Mouse (Mus musculus) layer of hippocampus, adult 9-11 months (tissue): ENCODE measurements at regions not wholly inside any gene's neighbourhood (a gene's known extent, or its start where the extent isn't known, plus 50 kb on each side); places are given as distances from the start of the nearest gene placed in this dataset.
A peak's percentile ranks its signal among the peaks of the same experiment; 100 is the strongest.

Experiments used
- DNase-seq: peaks from one replicate; pipeline ENCODE4 v3.0.0; 2022

DNA sequence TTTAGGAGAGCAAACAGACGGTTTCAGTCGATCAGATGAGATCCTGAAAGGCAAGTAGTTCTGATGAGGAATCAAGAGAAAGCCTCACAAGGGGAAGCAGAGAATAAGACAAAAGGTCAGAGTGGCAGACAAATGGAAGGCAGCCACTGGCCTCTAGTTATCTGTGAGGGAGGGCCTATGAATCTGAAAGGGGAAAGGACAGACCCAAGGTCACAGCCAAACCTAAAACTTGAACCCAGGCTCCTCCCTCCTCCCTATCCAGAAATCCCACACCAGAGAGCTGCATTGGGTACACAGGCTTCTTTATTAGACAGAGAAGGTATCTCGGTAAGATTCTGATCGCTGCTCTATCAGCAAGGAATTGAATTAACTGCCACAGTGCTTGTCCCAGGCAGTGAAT, 476.0 kb downstream of the Prss52 start:
- no peak for DNase-seq

DNA sequence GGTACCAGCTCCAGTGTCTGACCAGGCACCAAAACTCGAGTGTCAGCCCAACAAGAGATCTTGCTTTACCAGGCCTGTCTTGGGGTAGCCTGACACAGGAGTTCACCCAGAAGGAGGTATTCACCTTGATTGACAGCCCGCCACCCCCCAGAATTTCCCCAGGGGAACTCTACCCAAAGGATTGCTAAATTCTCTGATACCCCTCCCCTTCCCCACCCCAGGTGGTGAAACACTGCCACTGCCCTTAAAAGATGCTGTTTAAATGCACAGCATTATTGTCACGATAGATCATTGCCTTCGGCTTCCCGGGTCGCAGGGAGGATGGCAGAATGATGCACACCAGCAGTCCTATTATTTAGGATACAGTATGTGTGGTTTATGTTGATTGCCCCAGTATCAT, 476.8 kb downstream of the Prss52 start:
- no peak for DNase-seq

DNA sequence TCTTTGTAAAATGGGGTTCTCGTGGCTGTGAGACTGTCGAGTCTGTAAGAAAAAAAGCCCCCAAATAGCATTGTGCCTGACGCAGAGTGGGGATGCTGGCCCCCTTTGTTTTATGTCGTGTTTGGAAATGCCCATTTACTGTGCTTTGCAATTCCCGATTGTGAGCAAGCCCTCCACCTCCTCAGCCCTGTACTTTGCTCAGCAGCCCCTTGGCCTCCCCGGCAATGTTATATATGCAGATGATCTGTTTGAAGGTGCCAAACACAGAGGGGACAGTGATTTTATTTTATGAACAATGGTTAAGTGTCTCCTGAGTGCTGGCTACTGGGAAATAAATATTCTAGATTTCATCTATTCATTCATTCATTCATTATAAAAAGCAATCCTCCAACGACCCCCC, 477.6 kb downstream of the Prss52 start:
- no peak for DNase-seq

- DNase-seq, result no peak
These were observed 478.7 kb downstream of the Prss52 start for GRCm38 (mm10) chr14:64582822-64583221.

DNA sequence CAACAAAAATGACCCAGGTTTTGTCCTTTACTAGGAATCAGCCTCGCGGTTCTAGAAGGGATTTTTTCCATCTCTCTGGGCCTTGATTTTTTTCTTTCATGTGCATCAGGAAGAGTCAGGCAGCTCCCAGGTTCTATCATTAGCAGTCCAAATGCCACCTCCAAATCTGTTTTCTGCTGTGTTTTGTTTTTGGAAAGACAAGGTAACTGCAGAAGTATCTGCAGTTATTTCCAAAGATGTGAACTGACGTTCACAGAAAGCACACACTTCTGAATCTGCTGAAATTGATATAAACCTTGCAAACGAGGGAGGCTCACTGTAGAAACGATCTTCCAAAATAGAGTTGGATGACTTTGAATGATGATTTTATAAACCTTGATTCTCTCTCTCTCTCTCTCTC, 480.1 kb downstream of the Prss52 start:
- DNase-seq, result no peak

DNA sequence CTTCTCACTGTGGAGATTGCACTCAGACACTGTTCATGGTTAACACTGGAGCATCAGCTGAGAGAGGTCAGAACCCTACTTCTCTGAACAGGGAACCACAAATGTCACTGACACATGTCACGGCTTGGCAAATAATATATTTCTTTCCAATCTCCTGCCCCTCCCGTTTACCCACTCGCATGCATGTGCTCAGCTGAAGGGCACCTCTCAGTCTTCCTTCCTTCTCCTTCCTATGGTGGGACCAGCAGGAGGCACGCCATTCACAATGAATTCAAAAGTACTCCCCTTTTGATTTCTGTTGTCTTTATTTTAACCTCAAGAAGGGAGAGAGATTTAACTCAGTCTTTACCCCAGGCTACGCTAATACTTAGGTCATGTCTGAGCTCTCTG, 481.0 kb downstream of the Prss52 start:
- no peak for DNase-seq

DNA sequence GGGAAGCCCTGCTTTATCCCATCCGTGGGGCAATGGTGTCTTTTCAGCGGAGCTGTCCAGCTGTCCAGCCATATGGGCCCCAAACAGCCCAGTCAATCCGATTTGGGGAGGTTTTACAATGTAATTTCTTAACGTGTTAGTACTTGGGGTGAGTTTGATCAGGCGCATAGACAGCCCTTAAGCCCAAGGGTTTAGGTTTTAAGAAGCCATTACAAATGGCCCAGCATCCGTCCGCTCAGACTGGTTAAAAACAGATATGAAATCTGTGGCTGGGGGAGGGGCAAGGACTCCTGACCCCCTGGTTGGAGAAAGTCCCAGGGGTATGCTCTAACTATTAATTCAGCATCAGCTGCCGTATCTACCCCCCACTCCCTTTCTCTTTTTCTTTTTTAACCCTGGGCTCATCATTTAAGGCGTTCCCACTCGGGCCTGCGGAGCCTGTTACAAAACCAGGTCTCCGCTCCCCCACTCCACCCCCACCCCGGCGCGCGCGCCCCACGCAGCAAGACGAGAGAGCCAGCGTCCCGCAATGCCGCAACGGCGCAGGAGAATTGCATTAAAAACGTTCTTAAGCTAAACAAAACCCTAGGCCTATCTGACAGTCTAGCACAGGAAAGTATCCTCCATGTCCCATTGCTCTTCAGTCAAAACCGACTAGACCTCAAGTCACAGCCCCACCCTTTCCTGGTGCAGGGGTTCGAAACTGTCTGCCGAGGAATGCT, 481.5 kb downstream of the Prss52 start:
- DNase-seq, result no peak

DNA sequence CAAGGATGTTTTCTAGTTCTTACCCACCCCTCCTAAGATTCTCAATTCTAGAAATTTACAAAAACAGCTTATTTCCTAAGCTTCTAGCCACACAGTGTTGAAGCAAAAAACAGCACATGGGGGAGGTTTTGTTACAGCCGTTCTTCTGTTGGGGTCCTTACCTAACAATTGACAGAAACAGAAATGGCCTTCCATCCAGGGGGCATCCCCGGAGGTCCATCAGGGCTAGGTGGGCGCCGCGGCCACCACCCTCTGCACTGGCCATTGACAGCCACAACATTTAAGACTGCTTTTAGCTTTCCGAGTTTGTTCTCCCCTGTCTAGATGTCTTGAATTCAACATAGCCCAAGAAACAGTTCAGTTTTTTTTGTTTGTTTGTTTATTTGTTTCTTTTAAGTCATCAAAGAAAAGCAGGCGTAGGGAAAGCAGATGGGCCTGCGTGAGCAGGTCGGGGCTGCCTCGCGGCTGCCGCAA, 482.3 kb downstream of the Prss52 start:
- no peak for DNase-seq

DNA sequence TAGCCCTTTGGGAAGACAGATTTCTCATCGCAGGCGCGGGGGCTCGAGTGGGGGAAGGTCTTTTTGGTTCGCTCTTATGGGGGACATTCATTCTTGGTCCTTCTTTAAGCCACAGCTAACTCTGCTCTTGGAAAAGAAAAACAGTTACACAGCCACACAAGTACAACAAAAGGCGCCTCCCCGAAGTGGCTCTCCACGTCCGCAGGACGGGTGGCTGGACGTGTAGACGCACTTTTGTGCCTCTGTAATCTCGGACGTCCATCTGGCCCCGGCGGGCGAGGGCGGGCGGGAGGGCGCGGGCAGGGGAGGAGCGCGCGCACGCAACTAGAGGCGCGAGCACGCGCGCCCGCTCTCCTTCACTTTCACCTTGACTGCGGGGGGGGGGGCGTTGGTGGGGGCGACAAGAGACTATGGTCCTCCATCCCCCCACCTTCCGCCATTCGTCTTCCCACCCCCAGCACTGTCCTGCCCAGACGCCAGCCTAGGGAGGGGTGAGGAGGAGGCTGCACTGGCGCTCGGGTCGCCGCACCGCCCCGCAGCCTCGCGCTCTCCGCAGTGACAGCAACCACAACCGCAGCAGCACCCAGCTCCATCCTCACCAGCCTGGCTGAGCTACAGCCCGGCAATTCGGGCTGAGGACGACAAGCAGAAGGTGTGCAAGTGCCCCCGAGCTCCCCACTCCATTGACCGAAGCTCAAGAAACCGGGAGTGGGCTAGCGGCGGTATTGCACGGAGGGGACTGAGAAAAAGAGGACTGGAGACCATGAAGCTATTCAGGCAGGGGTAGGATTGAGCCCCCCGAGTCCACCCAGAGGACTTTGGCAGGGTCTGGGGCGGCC, 483.0 kb downstream of the Prss52 start:
- DNase-seq, result no peak

DNA sequence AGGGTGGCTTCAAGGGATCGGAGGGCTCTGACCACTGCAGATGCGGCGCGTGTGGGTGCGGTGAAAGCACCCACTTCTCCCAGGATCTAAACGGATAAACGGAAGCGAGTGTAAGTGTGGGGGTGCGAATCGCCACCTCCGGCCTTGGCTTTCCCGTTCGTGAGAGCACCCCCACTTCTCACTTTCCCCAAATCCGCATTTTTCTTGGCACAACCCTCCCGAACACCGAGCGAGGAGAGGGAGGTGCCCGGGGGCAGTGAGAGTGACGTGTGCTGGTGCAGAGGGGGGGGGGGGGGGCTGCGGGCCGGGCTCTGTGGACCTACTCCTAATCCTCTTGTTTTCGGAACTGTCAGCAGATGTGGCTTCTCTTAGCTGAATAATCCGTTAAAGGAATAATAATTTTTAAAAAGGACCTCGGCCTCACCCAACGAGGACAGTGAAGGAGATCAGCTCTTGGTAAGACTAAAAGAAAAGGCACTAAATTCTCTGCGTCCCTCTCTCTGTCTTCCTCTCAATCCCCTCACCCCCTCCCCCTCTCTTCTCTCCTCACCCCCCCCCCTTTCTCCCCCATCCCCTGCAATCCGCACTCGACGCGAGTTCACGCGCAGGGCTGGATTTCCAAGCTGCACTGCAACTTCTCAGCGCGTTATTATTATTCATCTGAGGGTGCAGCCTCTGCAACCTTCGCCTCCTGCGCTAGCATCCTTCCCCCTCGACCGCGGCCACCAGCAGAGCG, 483.8 kb downstream of the Prss52 start:
- peak; percentile 82 for DNase-seq

DNA sequence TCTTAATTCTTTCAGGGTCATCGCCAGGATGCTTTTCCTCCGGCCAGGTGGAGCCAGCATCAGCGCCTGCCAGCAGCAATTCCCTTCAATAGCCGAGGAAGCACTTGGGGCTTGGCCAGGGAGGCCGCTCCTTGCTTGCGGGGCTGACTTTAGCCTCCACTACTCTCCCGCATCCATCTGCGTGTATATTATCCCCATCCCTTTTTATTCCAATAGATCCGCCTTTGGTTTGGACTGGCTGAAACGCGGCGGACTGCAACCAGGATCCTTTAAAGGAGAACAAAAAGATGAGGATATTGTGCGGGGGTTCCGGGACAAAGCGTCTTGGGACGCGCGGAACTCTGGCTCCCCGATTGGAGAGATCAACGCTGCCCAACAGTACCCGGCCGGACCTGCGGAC, 484.5 kb downstream of the Prss52 start:
- no peak for DNase-seq

DNA sequence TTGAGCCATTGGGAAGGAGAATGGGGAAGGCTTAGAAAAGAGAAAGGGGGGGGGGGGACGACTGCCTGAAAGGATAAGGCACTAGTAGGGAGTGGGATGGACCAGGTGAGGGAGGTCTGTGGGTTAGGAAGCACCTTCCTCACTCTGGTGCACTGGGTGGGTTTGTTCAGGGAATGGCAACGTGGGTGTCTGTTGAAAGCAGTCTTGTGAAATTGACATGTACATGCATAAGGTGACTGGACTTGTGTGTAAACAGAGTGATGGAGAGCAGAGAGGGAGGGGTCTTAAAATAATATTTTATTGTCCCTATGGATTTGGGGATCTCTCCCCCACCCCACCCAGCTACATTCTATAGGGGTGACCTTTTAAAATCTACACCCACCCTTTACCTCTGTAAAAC, 485.0 kb downstream of the Prss52 start:
- no peak for DNase-seq

DNA sequence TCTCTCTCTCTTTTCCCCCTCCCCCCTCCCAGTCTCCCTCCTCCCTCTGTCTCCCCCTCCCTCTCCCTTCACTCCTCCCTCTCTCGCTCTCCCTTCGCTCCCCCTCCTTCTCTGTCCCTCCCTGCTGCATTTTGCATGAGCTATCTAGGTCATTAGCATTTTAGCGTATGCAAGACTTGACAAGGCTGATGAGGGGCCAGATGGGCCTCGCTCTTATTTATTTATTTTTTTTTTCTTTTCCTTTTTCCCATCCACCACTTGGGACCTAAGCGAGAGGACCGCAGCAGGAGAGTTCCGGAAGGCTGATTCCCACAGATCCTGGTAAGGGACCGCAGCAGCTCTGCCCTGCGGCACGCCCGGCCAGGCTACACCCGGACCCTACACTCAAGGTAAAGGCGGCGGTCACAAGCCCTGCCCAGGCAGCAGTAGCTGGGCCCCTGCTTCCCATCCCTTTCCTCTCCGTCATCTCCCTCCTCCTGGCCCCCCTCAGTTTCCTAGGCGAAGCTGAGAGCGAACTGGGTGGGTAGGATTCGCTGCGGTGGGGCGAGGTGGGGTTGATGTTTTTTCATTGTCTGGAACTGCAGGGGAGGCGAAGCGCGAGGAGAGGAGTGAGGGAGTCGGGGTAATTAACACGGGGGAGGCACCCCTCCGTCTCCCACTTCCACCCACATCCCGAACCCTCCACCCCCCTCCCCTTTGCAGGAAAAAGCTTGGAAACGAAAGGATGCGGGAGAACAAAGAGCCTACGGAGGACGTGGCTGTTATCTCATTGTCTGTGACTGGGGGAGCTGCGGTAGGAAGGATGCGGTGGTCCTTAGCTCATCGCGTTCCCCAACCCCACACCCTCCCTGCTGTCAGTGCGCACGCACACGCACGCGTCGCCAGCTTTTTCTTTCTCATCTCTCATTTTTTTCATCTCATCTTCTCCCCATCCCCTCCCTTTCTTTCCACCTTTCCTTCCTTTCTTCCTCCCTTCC, 485.8 kb downstream of the Prss52 start:
- DNase-seq, result peak; percentile 82

- no peak for DNase-seq
These were observed 486.5 kb downstream of the Prss52 start for GRCm38 (mm10) chr14:64590611-64591010.

- DNase-seq, result no peak
These were observed 487.2 kb downstream of the Prss52 start for GRCm38 (mm10) chr14:64591091-64591976.

DNA sequence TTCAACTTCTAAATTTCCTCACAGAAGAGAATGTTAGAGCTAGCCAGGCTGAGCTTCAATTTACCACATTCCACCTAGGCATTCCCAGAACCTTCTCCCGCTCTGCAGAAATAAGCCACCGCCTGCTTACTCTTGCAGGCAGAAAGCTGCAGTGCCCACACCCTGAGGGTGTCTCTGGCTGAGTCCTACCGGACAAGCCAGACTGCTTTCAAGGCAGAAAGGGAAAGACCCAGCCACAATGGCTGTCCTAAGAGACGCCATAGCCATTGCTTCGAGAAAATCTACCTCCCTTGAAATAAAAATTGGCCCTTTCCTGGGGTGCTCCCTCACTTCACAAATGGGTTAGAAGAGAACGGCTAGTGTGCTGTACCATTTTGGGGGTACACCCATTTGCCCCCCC, 488.1 kb downstream of the Prss52 start:
- DNase-seq, result no peak

DNA sequence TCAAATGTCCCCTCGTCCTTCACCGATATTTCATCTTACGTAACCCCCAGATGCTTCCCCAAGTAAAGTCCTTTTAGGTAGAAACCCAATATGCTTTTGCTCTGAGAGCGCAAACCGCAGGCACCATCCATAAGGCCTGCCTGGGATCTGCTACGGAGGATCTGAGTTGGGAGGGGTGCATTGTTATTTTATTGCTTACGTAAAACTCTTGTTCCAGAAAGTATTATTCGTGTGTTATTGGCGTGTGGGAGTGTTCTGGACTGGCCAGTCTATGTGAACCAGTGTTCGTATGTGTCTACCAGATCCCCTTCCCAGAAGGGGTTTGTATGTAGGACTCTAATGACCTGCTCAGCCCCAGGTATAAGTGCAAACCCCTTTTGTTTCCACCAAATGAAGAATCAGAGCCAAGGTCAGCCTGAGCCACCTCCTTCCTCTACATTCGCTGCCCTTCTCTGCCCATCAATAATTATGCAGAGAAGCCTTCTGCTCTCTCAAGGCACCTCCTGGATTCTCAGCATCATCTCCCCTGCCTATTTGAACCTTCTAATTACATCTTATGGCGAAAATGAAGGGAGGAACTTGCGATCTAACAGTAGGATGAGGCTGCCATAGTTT, 488.7 kb downstream of the Prss52 start:
- DNase-seq, result no peak

GRCm38 (mm10) chr14:64593564-64593963, 489.5 kb downstream of the Prss52 start:
- DNase-seq, result peak; percentile 89

DNA sequence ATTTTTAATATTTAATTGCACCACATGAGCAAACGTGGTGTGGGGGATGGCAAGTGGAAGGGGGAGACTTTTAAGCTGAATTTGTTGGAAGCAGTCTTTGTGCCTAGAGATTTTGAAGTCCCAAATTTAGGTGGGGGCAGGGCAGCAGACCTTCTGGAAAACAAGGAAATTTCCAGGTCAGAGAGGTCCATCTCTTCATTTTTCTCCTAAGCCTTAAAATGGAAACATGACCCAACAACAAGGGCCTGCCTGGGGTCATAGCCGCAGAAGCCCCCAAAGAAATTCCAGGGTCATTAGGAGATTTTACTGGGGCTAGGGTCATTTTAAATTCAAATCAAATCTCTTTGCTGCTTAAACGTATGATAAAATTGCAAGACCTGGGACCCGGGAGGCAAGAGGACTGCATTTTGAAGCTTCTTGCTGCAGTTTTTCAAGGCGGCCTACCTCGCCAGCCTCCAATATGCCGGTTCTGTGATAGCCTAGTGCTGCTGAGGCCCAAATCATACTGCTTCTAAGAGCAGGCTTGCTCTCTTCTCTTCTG, 490.0 kb downstream of the Prss52 start:
- DNase-seq, result no peak

GRCm38 (mm10) chr14:64594811-64595522, 490.9 kb downstream of the Prss52 start:
- no peak for DNase-seq
